Mouse (Mus musculus) gastrocnemius, adult 2 months (tissue): ENCODE results near the gene Mum1. TPM values are rescaled to one million over a fixed set of nuclear protein-coding genes. Genes with fewer than 3 reads are reported as not detected.
A peak's percentile ranks its signal among the peaks of the same experiment; 100 is the strongest.

Experiments
- DNase-seq: peaks from one replicate; pipeline ENCODE4 v3.0.0; 2022
- H3K27ac ChIP-seq: fragments of 200-600 bp; 2 replicates; pipeline ENCODE4 v1.8.1; 2022; ENCODE audit warnings: mild to moderate bottlenecking
- H3K4me3 ChIP-seq: fragments of 200-600 bp; 2 replicates; pipeline ENCODE4 v1.8.1; 2022; ENCODE audit warnings: mild to moderate bottlenecking, moderate library complexity
- CTCF ChIP-seq: fragments of 200-600 bp; IDR thresholded peaks from 2 replicates; pipeline ENCODE4 v1.8.1; 2022; ENCODE audit warnings: antibody characterized with exemption, mild to moderate bottlenecking, moderate library complexity
- intact Hi-C: fragments of 180-260 bp; cut with DNase I; formaldehyde crosslinking; loops from one replicate; pipeline ENCODE4 v1.15.1; 2025
- total RNA-seq, 2 experiments: library from RNA; stranded (reverse); gene quantifications; 2 replicates each; pipeline ENCODE4 v1.2.3; 2021

Gene Mum1
- total RNA-seq, 2 experiments from 2014 or later: 12.2 to 19.2 TPM

DNA sequence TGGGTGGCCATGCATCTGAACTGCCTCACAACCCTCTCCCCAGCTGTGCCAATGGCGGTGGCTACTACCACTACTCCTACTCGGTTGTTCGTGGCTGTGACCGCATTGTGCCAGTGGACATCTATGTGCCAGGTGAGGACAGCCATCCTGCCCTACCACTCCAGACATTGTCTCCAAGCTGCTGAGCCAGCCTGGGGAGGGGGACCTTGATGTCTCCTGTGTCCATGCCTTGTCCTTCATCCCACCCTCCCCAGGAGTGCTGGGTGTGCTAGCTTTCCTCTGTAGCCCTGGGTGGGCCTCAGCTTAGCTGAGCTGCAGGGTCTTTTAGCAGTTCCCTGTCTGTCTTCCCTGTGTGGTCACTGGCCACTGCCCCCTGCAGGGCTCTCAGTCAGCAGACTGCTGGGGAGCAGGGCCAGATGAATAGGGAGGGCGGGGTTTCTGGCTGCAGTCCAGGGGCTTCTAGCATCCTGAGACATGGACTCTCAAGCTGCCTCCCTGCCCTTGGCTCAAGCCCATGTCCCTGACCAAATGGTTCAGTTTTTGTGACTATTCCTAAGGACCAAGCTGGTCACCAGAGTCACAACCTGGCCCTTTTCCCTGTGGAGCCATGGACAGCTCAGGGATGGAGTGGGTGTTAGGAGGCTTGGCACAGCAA is 29.8 kb downstream of the Mum1 start:
- Histone ChIP-seq H3K27ac (peak overlapping the region; percentile 21; the same call in 1 of the 2 replicates), H3K4me3 (no peak overlapping the region)
- DNase-seq: peak; percentile 65
- peak; percentile 9; the same call in 1 of the 2 replicates for TF ChIP-seq CTCF
- intact Hi-C loops: no loop called here

GRCm38 (mm10) chr10:80257936-80258335 is 31.7 kb downstream of the Mum1 start:
- DNase-seq: no peak
- no peak overlapping the region for H3K4me3 ChIP-seq
- H3K27ac ChIP-seq: 0 out of 2 replicates have a peak overlapping the region, but pooled peaks have one; percentile 20
- no peak for TF ChIP-seq CTCF
- intact Hi-C loops: no loop called here

DNA sequence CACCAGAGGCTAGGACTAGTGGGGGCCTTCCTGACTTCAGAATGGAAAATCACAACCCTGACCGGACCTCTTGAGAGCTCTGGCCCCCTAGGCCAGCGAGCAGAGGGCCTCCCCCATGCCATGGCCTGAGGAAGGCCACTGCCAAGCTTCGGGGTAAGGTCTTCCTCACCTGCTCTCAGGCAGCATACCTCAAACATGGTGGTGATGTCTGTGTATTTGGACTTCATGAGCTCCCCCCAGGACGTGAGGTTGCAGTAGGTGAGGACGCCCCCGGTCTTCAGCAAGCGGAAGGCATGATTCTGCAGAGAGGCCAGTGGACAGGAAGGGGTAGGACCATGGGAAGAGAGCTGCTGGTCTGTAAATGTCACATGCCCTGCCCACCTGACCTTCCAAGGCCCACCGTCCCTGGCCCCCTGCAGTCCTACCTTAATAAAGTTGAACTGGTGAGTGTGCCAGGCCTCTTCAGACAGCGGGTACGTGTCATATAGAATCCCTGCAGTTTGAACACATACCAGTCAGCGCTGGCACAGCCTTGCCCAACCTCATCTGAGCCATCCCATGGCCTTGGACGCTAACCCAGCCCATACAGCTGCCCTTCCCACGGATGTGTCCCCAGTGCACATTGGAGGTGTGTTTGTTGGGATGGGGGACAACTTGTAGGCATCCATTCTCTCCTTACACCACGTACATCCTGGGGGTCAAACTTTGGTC is 32.7 kb downstream of the Mum1 start:
- intact Hi-C loops: no loop called here
- peak overlapping the region; percentile 87 for H3K4me3 ChIP-seq
- no peak for TF ChIP-seq CTCF
- DNase-seq: peak; percentile 14
- peak overlapping the region; percentile 97 for H3K27ac ChIP-seq

- Histone ChIP-seq H3K4me3 (peak overlapping the region; percentile 87), H3K27ac (peak overlapping the region; percentile 97)
- intact Hi-C loops: no loop called here
- no peak for TF ChIP-seq CTCF
- no peak for DNase-seq
Observed at GRCm38 (mm10) chr10:80259463-80259805, 33.2 kb downstream of the Mum1 start.

DNA sequence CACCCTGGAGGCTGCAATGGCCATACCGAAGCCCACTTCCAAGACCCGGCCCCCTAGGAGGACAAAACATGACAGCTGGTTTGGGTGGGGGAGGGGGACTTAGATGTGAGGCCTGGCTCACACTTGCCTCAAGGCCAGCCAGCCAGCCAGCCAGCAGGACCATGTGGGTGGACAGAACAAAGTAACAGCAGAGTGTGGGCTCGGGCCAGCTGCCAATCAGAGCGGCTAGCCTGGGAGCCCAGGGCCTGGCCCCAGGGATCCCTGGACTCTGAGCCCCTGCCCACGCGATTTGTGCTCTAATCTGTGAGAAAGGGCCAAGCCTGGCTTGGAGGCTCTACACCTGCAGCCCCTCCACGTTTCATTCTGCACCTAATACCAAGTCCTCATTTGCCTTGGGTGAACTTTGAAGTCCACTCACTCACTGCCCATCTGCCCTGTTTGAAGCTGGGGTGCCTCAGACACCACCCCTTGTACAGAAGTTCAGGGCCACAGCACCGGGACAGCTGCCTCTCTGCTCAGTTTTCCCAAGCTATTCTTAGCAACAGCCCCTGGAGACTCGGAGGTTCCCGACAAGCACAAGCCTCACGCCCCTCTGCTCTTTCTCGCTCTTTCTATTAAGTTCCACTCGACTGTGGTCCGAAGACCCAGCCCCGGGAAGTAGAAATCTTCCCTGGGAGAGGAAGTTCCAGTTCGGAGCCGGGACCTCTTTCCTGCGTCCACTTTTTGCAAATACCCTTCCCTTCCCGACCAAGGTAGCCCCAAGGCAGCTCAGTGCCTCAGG is 33.8 kb downstream of the Mum1 start:
- peak overlapping the region; percentile 87 for H3K4me3 ChIP-seq
- no peak for TF ChIP-seq CTCF
- DNase-seq: peak; percentile 84
- peak overlapping the region; percentile 97 for H3K27ac ChIP-seq
- intact Hi-C loops: loop anchor here (5.0 kb wide), 1 partner anchor 417 kb away; the partner anchor contains the start of gene Mknk2

GRCm38 (mm10) chr10:80260642-80261584 is 34.7 kb downstream of the Mum1 start, which contains the start of the genes Gamt and Dazap1:
Gene Gamt, minus strand, starts transcription at chr10:80261012.
Gene Dazap1, plus strand, starts transcription at chr10:80261486.
- peak; percentile 98 for DNase-seq
- Histone ChIP-seq H3K27ac (peak within 1 kb of the TSS; percentile 97), H3K4me3 (peak within 1 kb of the TSS; percentile 87)
- no peak for TF ChIP-seq CTCF
- intact Hi-C loops: loop anchor here (5.0 kb wide), 1 partner anchor 416 kb away; the partner anchor contains the start of gene Mknk2

GRCm38 (mm10) chr10:80261585-80261968 is 35.3 kb downstream of the Mum1 start:
- intact Hi-C loops: loop anchor here (5.0 kb wide), 1 partner anchor 416 kb away; the partner anchor contains the start of gene Mknk2
- Histone ChIP-seq H3K27ac (peak overlapping the region; percentile 97), H3K4me3 (peak overlapping the region; percentile 87)
- peak; percentile 99 for DNase-seq
- no peak for TF ChIP-seq CTCF

DNA sequence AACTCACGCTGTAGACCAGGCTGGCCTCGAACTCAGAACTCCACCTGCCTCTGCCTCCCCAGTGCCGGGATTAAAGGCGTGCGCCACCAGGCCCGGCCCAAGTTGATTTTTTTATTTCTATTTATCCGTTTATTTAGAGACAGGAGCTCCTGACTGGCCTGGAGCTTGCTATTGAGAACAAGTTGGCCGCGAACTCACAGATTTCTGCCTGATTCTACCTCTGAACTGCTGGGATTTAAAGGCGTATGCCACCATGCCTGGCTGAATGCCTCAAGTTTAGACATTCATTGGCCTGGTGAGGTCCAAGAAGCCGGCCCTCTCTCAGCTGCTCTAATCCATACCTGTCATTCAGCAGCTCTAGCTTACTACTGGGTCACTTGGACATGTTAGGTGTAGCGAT is 35.9 kb downstream of the Mum1 start:
- intact Hi-C loops: loop anchor here (5.0 kb wide), 1 partner anchor 415 kb away; the partner anchor contains the start of gene Mknk2
- DNase-seq: no peak
- TF ChIP-seq CTCF: no peak
- peak overlapping the region; percentile 87 for H3K4me3 ChIP-seq
- peak overlapping the region; percentile 97 for H3K27ac ChIP-seq

DNA sequence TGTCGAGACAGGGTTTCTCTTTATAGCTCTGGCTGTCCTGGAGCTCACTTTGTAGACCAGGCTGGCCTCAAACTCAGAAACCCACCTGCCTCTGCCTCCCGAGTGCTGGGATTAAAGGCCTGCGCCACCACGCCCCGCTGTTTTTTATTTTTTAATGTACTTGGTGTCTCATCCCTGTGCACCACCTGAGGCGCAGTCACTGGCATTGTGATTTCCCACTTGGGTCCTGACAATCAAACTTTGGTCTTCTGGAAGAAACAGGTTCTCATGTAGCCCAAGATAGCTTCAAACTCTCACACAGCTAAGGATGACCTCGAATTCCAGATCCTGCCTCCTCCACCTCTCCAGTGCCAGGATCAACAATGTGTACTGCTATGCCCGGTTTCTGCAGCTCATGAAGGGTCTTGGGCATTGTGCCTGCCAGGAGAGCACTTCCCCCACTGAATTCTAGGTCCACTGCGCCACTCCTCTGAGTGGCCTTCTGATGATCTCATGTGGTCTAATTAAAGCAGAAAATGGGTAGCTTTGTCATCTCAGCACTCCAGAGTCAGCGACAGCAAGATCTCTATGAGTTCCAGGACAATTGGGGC is 36.6 kb downstream of the Mum1 start:
- Histone ChIP-seq H3K4me3 (no peak overlapping the region), H3K27ac (peak overlapping the region; percentile 97; the same call in 1 of the 2 replicates)
- intact Hi-C loops: loop anchor here (5.0 kb wide), 1 partner anchor 414 kb away; the partner anchor contains the start of gene Mknk2
- no peak for TF ChIP-seq CTCF
- DNase-seq: no peak

DNA sequence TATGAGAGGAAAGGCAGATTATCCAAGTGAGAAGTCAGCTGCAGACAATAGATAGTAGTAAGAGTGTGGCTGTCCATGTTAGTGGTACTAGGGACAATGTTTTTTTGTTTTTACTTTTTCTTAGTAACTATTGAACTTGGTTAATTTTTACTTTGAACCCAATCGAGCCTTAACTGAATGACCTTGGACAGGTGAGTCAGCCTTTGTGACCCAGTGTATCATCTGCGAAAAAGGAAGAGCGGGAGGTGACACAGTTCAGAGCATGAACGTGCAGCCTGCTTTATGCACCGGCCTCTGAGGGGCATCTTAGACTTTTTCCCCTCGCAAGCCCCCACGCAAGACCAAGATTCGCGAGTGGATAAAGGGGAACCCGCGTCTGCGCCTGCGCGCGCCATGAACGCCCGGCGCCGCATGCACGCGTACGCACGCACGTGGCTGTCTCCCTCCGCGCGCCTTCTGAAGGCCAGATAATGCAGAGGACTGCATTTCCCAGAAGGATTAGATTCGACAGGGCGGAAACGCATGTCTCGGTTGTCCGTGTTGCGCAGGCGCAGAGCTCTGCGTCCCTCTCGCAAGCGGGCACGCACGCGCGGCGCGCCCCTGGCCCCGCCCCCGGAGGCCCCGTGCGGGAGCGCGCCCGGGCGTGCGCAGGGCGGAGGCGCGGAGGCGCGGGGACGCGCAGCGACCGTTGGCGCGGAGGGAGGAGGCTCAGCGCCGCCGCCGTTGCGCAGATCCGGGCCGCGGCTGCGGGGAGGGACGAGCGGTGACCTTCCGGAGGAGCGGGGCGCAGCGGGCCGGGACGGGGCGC is 38.3 kb downstream of the Mum1 start:
- peak overlapping the region; percentile 99 for H3K27ac ChIP-seq
- H3K4me3 ChIP-seq: peak overlapping the region; percentile 87
- intact Hi-C loops: loop anchor here (5.0 kb wide), 1 partner anchor 413 kb away; the partner anchor contains the start of gene Mknk2
- no peak for TF ChIP-seq CTCF
- peak; percentile 100 for DNase-seq
